Mouse (Mus musculus): Measurements from ENCODE around the gene Ubqln1.
A peak's percentile ranks its signal among the peaks of the same experiment; 100 is the strongest.
"Not testable (repeated sequence)": the region's sequence is repeated elsewhere in the genome, so short reads cannot be mapped to it uniquely, and the experiment has no call there.

Gene Ubqln1

DNA sequence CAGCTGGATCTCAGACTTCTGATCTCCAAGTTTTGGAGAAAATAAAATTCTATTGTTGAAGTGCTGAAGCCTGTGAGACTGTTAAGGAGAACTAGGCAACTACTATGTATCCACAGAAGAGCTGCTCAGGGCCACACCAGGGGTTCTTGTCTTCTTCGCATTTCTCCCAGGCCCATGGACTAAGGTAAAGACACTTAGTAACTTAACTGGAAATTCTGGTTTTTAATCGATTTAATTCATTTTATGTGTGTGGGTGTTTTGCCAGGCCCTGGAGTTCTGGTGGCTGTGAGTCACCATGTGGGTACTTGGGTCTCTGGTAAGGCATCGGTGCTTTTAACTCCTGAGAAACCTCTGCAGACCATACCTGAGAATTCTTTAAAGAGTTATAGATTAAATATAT lies 65.8 kb downstream of the Ubqln1 start:
- no peak for DNase-seq

GRCm38 (mm10) chr13:58149033-58149558 lies 66.4 kb downstream of the Ubqln1 start:
- peak; percentile 39 for DNase-seq

GRCm38 (mm10) chr13:58148256-58148831 lies 67.1 kb downstream of the Ubqln1 start:
- DNase-seq = peak; percentile 57

DNA sequence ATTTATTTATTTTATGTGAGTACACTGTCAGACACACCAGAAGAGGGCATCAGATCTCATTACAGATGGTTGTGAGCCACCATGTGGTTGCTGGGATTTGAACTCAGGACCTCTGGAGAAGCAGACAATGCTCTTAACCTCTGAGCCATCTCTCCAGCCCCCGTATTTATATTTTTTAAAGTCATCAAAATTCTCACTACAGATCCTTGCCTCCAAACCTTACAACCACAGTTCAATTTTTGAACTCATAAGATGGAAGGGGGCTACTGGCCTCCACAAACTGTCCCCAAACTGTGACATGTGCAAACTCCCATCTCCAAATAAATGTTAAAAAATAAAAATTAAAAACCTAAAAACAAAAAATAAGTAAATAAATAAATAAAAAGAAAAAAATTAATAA lies 67.7 kb downstream of the Ubqln1 start:
- DNase-seq = no peak

DNA sequence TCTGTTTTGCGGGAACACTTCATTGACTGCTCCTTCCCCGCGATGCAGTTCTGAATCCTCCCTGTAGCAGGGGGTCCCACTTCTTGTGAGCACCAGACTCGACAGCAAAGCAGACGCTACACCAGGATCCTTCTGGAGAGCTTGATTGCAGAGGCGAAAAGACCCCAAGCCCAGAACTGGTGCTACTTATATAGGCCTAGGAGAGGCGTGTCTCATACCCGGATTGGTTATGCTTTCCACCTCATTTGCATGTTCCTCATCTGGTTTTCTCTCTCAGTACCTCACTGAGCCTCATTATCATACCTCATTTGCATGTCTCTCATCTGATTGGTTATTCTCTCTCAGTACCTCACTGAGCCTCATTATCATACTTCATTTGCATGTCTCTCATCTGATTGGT lies 68.8 kb downstream of the Ubqln1 start:
- not testable (repeated sequence) for DNase-seq

DNA sequence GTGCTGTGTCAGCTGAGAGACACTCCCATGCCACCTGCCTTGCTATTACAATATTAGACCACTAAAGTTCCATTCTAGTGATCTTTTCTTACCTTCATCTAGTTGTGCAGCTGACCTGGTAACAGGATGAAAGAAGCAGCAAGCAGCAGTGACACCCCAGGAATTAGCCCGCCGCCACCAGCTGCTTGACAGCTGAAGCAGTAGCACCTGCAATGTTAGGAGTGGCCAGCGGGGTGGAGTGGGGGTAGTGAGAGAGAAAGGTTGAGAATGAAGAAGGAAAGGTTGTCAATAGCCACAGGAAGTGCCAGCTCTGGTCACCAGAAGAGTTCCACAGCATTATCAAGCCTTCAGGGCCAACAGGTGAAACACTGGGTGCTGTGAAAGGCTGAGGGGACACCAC lies 83.8 kb downstream of the Ubqln1 start:
- DNase-seq = no peak

DNA sequence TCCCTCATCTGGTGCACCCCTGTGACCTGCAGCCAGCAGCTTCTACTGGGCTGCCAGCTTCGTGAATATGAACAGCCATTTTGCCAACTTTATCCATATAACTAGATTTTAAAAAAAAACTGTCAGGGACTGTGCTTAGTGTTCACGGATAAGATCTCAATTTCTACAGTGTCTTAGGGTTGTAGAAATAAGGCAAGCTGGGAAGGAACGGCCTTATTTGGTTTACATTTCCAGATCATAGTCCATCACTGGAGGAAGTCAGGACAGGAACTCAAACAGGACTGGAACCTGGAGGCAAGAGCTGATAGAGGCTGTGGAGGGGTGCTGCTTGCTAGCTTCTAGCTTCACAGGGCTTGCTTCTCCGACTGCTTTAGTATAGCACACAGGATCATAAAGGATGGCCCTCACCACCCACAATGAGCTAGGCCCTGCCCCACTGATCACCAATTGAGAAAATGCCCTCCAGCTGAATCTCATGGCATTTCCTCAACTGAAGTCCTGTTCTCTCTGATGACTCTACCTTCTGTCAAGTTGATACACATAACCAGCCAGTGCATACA lies 85.7 kb downstream of the Ubqln1 start:
- DNase-seq = no peak

DNA sequence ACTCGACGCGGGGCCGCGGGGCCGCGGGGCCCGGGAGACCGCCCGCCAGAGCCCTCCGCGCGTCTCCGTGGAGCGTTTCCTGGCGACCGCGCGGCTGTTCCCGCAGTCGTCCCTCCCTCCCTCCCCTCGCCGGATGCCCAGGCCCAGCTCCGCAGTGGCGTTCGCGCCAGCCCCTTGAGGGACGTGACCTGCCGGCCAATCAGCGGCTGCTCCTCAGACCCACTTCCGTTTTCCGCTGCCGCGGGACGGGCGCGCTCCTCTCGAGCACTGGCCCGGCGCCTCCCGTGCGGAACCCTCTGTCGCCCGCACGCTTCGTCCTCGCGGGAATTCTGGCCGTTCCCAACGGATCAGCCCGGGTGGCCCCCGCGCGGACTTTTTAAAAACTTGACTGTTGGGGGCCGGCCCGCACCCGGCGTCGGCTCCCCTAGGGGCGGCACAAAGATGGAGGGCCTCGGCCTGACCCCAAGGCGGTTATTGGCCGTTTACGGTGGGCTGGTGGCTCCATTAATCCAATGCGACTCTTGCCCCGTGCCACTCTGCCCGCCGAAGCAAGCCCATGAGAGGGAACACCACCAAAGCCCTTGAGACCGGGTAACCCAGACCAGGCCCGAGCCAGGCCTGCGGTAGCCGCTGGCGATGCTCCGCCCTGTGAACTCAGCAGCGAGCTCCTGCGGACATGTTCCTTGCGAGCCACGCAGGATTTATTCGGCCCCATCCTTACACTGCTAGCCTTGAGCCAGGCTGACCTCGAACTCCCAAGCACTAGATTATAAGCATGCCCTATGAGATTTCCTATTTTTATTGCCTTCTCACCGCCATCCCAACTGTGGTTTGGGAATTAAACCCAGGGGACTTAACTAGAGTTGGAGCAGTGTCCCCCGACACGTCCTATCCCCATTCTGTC lies 86.4 kb downstream of the Ubqln1 start:
- peak; percentile 97 for DNase-seq

- peak; percentile 95 for DNase-seq
Measured at GRCm38 (mm10) chr13:58128396-58128767, 87.1 kb downstream of the Ubqln1 start, which contains the start of gene Hnrnpa0. TSS of gene Hnrnpa0 (minus strand) at chr13:58128556.

DNA sequence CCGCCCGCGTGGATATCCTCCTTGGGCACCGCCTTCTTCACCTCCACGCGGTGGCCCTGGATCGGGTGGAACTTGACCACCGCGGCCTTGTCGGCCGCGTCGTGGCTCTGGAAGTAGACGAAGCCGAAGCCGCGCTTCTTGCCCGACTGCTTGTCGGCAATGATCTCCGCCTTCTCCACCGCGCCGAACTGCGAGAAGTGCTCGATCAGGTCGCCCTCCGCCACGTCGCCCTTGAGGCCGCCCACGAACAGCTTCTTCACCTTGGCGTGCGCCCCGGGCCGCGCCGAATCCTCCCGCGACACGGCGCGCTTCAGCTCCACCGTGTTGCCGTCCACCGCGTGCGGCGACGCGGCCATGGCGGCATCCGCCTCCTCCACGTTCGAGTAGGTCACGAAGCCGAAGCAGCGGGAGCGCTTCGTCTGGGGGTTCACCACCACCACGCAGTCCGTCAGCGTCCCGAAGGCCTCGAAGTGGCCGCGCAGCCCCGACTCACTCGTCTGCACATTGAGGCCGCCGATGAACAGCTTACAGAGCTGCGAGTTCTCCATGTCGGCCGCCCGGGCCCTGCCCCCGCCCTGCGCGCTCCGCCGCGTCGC lies 87.6 kb downstream of the Ubqln1 start:
- peak; percentile 61 for DNase-seq

DNA sequence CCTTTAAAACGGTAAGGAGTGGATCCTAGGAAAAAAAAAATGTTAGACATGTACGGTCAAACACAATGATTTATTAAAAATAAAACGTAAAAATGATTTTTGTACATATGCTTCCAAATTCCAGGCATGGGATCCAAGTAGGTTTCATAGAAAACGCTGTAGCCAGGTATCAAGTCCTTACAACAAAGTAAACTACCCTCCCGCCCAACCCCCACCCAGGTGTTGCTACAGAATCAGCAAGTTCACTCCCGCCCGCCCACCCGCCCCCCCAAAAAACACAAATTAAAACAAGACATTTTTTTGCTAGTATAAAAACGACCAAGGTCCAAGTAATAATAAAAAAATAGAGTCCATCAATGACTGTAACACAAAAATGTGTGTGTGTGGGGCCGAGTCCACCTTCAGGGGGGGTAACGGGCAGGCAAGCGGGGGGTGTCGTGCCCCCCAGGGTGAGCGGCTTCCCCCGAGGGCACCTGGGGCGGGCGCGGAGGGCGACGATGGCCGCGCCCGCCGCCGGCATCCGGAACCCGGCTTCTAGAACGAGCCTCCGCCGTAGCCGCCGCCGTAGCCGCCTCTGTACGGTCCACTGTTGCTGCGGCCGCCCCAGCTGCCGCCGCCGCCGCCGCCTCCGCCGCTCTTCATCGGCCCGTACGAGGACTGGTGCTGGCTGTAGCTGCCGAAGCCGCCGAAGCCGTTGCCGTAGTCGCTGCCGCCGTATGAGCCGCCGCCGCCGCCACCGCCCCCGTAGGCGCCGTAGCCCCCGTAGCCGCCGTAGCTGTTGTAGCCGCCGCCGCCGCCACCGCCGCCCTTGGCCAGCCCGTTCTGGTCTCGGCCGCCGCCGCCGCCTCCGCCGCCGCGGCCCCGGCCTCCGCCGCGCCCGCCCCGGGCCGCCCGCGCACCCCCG lies 88.3 kb downstream of the Ubqln1 start:
- no peak for DNase-seq

Data from lung, postnatal 10 days (tissue).